Mouse (Mus musculus): ENCODE measurements around the gene Ubac2. TPM values are rescaled to one million over a fixed set of nuclear protein-coding genes. Genes with fewer than 3 reads are reported as not detected.
A peak's percentile ranks its signal among the peaks of the same experiment; 100 is the strongest.

Gene Ubac2
- total and polyA plus RNA-seq, 3 experiments = 32.8 to 40.1 (median 35.5) TPM

GRCm38 (mm10) chr14:121869111-121869510 lies 9.3 kb upstream of the Ubac2 start:
- DNase-seq (ENCODE audit: extremely low read depth) = no peak
- Histone ChIP-seq H3K4me1 (ENCODE audit: control insufficient read depth in 1 of 2, insufficient read depth in 2 of 2) (peaks cover 21 to 54% of the 10 kb centered on the region in 2 experiments), H3K9me3 (replicated peaks; ENCODE audit: low read length) (no peaks in the 10 kb centered on the region), H3K27me3 (replicated peaks) (no peaks in the 10 kb centered on the region), H3K36me3 (replicated peaks in 1 of 2; ENCODE audit: control insufficient read depth in 1 of 2, insufficient read depth in 1 of 2, low read length in 1 of 2) (no peaks in the 10 kb centered on the region), H3K79me2 (replicated peaks; ENCODE audit: control insufficient read depth, extremely low read depth, insufficient read depth, poor library complexity, severe bottlenecking) (no peaks in the 10 kb centered on the region), H3K4me3 (replicated peaks in 1 of 3; ENCODE audit: low read depth in 2 of 3, low read length in 2 of 3, poor library complexity in 1 of 3) (no peak overlapping the region), H3K27ac (ENCODE audit: insufficient read depth, low read depth) (no peak overlapping the region), H3K4me2 (ENCODE audit: insufficient read depth, low read depth, poor library complexity, severe bottlenecking) (no peak overlapping the region), H3K9ac (ENCODE audit: insufficient read depth, low read depth) (no peak overlapping the region)
- TF ChIP-seq ZMIZ1 (IDR thresholded peaks at IDR 0.05; ENCODE audit: low read depth, low read length) (no peak), MXI1 (IDR thresholded peaks at IDR 0.05; ENCODE audit: low read depth, low read length) (no peak), KAT2A (IDR thresholded peaks at IDR 0.05; ENCODE audit: insufficient replicate concordance, low read length) (no peak), ZKSCAN1 (IDR thresholded peaks at IDR 0.05; ENCODE audit: borderline replicate concordance, low read depth, low read length) (no peak), UBTF (IDR thresholded peaks at IDR 0.05; ENCODE audit: low read depth, low read length) (no peak), BHLHE40 (IDR thresholded peaks at IDR 0.05; ENCODE audit: low read depth, low read length) (no peak), JUN (IDR thresholded peaks at IDR 0.05; ENCODE audit: insufficient read depth, low read depth, low read length) (no peak), CTCF (conservative IDR thresholded peaks at IDR 0.05 in 1 of 2, IDR thresholded peaks at IDR 0.05 in 1 of 2; ENCODE audit: low read depth in 2 of 2, low read length in 2 of 2) (no peak), EP300 (IDR thresholded peaks at IDR 0.05; ENCODE audit: low read length) (no peak), JUND (conservative IDR thresholded peaks at IDR 0.05; ENCODE audit: low read depth, low read length) (no peak), NELFE (IDR thresholded peaks at IDR 0.05; ENCODE audit: low read depth, low read length) (no peak), PAX5 (IDR thresholded peaks at IDR 0.05; ENCODE audit: low read length) (no peak), MAFK (IDR thresholded peaks at IDR 0.05; ENCODE audit: insufficient replicate concordance, low read length) (no peak), MAX (IDR thresholded peaks at IDR 0.05; ENCODE audit: low read length) (no peak), RAD21 (IDR thresholded peaks at IDR 0.05; ENCODE audit: low read depth, low read length) (no peak)
- dilution Hi-C loops (cut with MboI; ENCODE audit: extremely low pct_ligation_motif_present, extremely low pct_unique_long_range_greater_than_20kb, low sequenced_read_pairs) = no loop called here
- in situ Hi-C loops (cut with MboI; ENCODE audit: low pct_ligation_motif_present, low pct_unique_long_range_greater_than_20kb, low sequenced_read_pairs) = loop anchor here (5.0 kb wide), 2 partner anchors 53 to 193 kb away; no protein-coding TSS in a partner anchor

- dilution Hi-C loops (cut with MboI; ENCODE audit: extremely low pct_ligation_motif_present, extremely low pct_unique_long_range_greater_than_20kb, low sequenced_read_pairs) = no loop called here
Observed at GRCm38 (mm10) chr14:121872760-121873159, 5.7 kb upstream of the Ubac2 start.

More at GRCm38 (mm10) chr14:121872760-121873159, 5.7 kb upstream of the Ubac2 start:
- H3K4me1 ChIP-seq (ENCODE audit: control insufficient read depth in 1 of 2, insufficient read depth in 2 of 2) = peaks cover 10 to 55% of the 10 kb centered on the region in 2 experiments
- TF ChIP-seq ZNF384 (IDR thresholded peaks at IDR 0.05; ENCODE audit: low read depth, low read length) = peak; percentile 92
- TF ChIP-seq ELF1 (IDR thresholded peaks at IDR 0.05; ENCODE audit: low read depth, low read length) = no peak
- TF ChIP-seq KAT2A (IDR thresholded peaks at IDR 0.05; ENCODE audit: insufficient replicate concordance, low read length) = no peak
- TF ChIP-seq MAZ (IDR thresholded peaks at IDR 0.05; ENCODE audit: low read depth, low read length) = no peak
- in situ Hi-C loops (cut with MboI; ENCODE audit: low pct_ligation_motif_present, low pct_unique_long_range_greater_than_20kb, low sequenced_read_pairs) = no loop called here
- H3K36me3 ChIP-seq (replicated peaks in 1 of 2; ENCODE audit: control insufficient read depth in 1 of 2, insufficient read depth in 1 of 2, low read length in 1 of 2) = no peaks in the 10 kb centered on the region
- H3K79me2 ChIP-seq (replicated peaks; ENCODE audit: control insufficient read depth, extremely low read depth, insufficient read depth, poor library complexity, severe bottlenecking) = no peaks in the 10 kb centered on the region
- no peak for DNase-seq (ENCODE audit: extremely low read depth)
- H3K4me3 ChIP-seq (replicated peaks in 1 of 3; ENCODE audit: low read depth in 2 of 3, low read length in 2 of 3, poor library complexity in 1 of 3) = no peak overlapping the region
- H3K9ac ChIP-seq (ENCODE audit: insufficient read depth, low read depth) = no peak overlapping the region
- no peak overlapping the region for H3K27ac ChIP-seq (ENCODE audit: insufficient read depth, low read depth)
- no peaks in the 10 kb centered on the region for H3K9me3 ChIP-seq (replicated peaks; ENCODE audit: low read length)
- H3K27me3 ChIP-seq (replicated peaks) = no peaks in the 10 kb centered on the region
- H3K4me2 ChIP-seq (ENCODE audit: insufficient read depth, low read depth, poor library complexity, severe bottlenecking) = peak overlapping the region; percentile 26; the same call in 1 of the 2 replicates

Measured in CH12.LX (cell line).